In the genomic region with DNA sequence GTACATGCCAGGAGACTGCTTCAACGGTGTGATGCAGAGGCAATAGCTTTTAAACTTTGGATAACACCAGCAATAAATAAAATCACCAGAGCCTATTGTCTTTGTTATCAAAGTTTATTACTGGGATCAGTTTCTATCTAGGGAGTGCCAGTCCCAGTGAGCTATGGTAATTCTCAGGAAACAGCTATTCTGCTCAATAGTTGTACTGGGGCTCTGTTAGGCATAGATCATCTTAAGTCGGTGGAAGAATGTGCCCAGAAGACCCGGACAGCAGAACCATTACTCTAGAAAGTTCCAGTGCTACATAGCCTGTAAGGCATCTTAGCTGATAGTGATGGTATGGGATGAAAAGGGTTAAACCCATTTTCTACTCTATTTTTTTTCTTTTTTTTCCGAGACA, we compare ENCODE assay signal across 22 mouse cellular contexts. TPM values are rescaled to one million over a fixed set of nuclear protein-coding genes. Genes with fewer than 3 reads are reported as not detected.
DNase-seq lines count a peak whose midpoint lies in the region; ATAC-seq and TF ChIP-seq lines count a peak whose summit lies in the region.
"Had no signal": no experiment of that assay in that cellular context is flagged by ENCODE, and none has a peak within 500 bp of the region (broad histone marks: within the 10 kb centered on the region; RNA-seq: fewer than 3 reads in every experiment).

No protein-coding gene starts in this region.

- H3K36me3 ChIP-seq in intestine, embryonic 15.5 days, result peaks cover 26% of the 10 kb centered on the region
- peaks cover 79% of the 10 kb centered on the region for H3K36me3 ChIP-seq in intestine, postnatal 0 days (ENCODE audit: control insufficient read depth, insufficient read depth)
- peaks cover 43% of the 10 kb centered on the region for H3K36me3 ChIP-seq in midbrain, embryonic 11.5 days (ENCODE audit: control insufficient read depth, insufficient read depth, low read length)
- H3K36me3 ChIP-seq in midbrain, embryonic 10.5 days, result peaks cover 100% of the 10 kb centered on the region
- peaks cover 32% of the 10 kb centered on the region for H3K36me3 ChIP-seq in stomach, postnatal 0 days (ENCODE audit: control insufficient read depth, insufficient read depth, low read length)

- no peak for TF ChIP-seq CTCF in intestine, postnatal 0 days (IDR thresholded peaks at IDR 0.05; ENCODE audit: low read depth)
- TF ChIP-seq CTCF in stomach, postnatal 0 days (IDR thresholded peaks at IDR 0.05; ENCODE audit: low read depth), result no peak

- H3K27ac ChIP-seq in intestine, embryonic 15.5 days, result no peak overlapping the region
- no peak overlapping the region for H3K27ac ChIP-seq in intestine, postnatal 0 days (ENCODE audit: low read depth, low read length)
- no peak overlapping the region for H3K27ac ChIP-seq in midbrain, embryonic 11.5 days (ENCODE audit: low read depth, low read length)
- no peak overlapping the region for H3K27ac ChIP-seq in midbrain, embryonic 10.5 days (replicated peaks)
- H3K27ac ChIP-seq in stomach, postnatal 0 days (replicated peaks), result no peak overlapping the region
- H3K27ac ChIP-seq: embryonic facial prominence, embryonic 10.5 days; embryonic facial prominence, embryonic 12.5 days; forebrain, embryonic 13.5 days; forebrain, embryonic 15.5 days had no signal

- no peaks in the 10 kb centered on the region for H3K4me1 ChIP-seq in intestine, embryonic 15.5 days (replicated peaks)
- H3K4me1 ChIP-seq in intestine, postnatal 0 days (replicated peaks; ENCODE audit: control insufficient read depth, insufficient read depth, low read length), result no peaks in the 10 kb centered on the region
- no peaks in the 10 kb centered on the region for H3K4me1 ChIP-seq in midbrain, embryonic 11.5 days (ENCODE audit: control insufficient read depth, insufficient read depth, low read length)
- no peaks in the 10 kb centered on the region for H3K4me1 ChIP-seq in midbrain, embryonic 10.5 days
- no peaks in the 10 kb centered on the region for H3K4me1 ChIP-seq in stomach, postnatal 0 days (replicated peaks; ENCODE audit: control insufficient read depth, insufficient read depth)
- H3K4me1 ChIP-seq: embryonic facial prominence, embryonic 10.5 days; embryonic facial prominence, embryonic 12.5 days; forebrain, embryonic 13.5 days; forebrain, embryonic 15.5 days had no signal

- H3K4me3 ChIP-seq in intestine, embryonic 15.5 days (replicated peaks), result no peak overlapping the region
- no peak overlapping the region for H3K4me3 ChIP-seq in intestine, postnatal 0 days (ENCODE audit: low read depth, low read length)
- no peak overlapping the region for H3K4me3 ChIP-seq in midbrain, embryonic 11.5 days (ENCODE audit: low read depth, low read length)
- H3K4me3 ChIP-seq in midbrain, embryonic 10.5 days, result no peak overlapping the region
- H3K4me3 ChIP-seq in stomach, postnatal 0 days (ENCODE audit: low read depth, low read length), result no peak overlapping the region
- H3K4me3 ChIP-seq: embryonic facial prominence, embryonic 10.5 days; embryonic facial prominence, embryonic 12.5 days; forebrain, embryonic 13.5 days; forebrain, embryonic 15.5 days had no signal

- no peaks in the 10 kb centered on the region for H3K27me3 ChIP-seq in intestine, embryonic 15.5 days (replicated peaks)
- no peaks in the 10 kb centered on the region for H3K27me3 ChIP-seq in intestine, postnatal 0 days (replicated peaks; ENCODE audit: control insufficient read depth, insufficient read depth, low read length)
- no peaks in the 10 kb centered on the region for H3K27me3 ChIP-seq in midbrain, embryonic 11.5 days (ENCODE audit: control insufficient read depth, insufficient read depth, low read length)
- no peaks in the 10 kb centered on the region for H3K27me3 ChIP-seq in midbrain, embryonic 10.5 days (ENCODE audit: low read depth, poor library complexity, severe bottlenecking)
- H3K27me3 ChIP-seq in stomach, postnatal 0 days (ENCODE audit: control insufficient read depth, insufficient read depth, low read length), result no peaks in the 10 kb centered on the region
- H3K27me3 ChIP-seq: CH12.LX; embryonic facial prominence, embryonic 12.5 days; forebrain, embryonic 13.5 days; forebrain, embryonic 15.5 days; Patski had no signal

- ATAC-seq in intestine, embryonic 15.5 days, result peak; percentile 44
- ATAC-seq in intestine, postnatal 0 days, result no peak
- no peak for ATAC-seq in midbrain, embryonic 11.5 days (ENCODE audit: low FRiP score)
- no peak for ATAC-seq in stomach, postnatal 0 days (ENCODE audit: low FRiP score, low TSS enrichment)
- ATAC-seq: activated CD4-positive, CD25-positive, alpha-beta regulatory T cell, adult 4 months; CD4-positive, CD25-positive, alpha-beta regulatory T cell, adult 4 months; forebrain, embryonic 15.5 days; Patski had no signal

- H3K9me3 ChIP-seq in intestine, embryonic 15.5 days, result no peaks in the 10 kb centered on the region
- H3K9me3 ChIP-seq in intestine, postnatal 0 days (ENCODE audit: control insufficient read depth), result no peaks in the 10 kb centered on the region
- H3K9me3 ChIP-seq in midbrain, embryonic 11.5 days (ENCODE audit: control insufficient read depth, low read length), result no peaks in the 10 kb centered on the region
- H3K9me3 ChIP-seq in midbrain, embryonic 10.5 days (replicated peaks), result no peaks in the 10 kb centered on the region
- H3K9me3 ChIP-seq in stomach, postnatal 0 days (ENCODE audit: control insufficient read depth, low read length), result no peaks in the 10 kb centered on the region
- H3K9me3 ChIP-seq: embryonic facial prominence, embryonic 10.5 days; embryonic facial prominence, embryonic 12.5 days; forebrain, embryonic 13.5 days; forebrain, embryonic 15.5 days; G1E had no signal

- 36% methylated on average over 4 of the region's 4 CpGs for WGBS in intestine, embryonic 15.5 days
- 35% methylated on average over 4 of the region's 4 CpGs for WGBS in intestine, postnatal 0 days
- 82% methylated on average over 4 of the region's 4 CpGs for WGBS in midbrain, embryonic 11.5 days
- 88% methylated on average over 4 of the region's 4 CpGs for WGBS in midbrain, embryonic 10.5 days
- WGBS in stomach, postnatal 0 days, result 55% methylated on average over 4 of the region's 4 CpGs

- no peak for TF ChIP-seq EP300 in stomach, postnatal 0 days (optimal IDR thresholded peaks at IDR 0.05)

- H3K9ac ChIP-seq in intestine, embryonic 15.5 days, result no peak overlapping the region
- no peak overlapping the region for H3K9ac ChIP-seq in intestine, postnatal 0 days (ENCODE audit: low read depth, low read length)
- no peak overlapping the region for H3K9ac ChIP-seq in midbrain, embryonic 11.5 days (ENCODE audit: low read length)
- H3K9ac ChIP-seq in stomach, postnatal 0 days (ENCODE audit: low read length), result no peak overlapping the region
- H3K9ac ChIP-seq: embryonic facial prominence, embryonic 12.5 days; forebrain, embryonic 13.5 days; forebrain, embryonic 15.5 days had no signal

- DNase-seq in midbrain, embryonic 11.5 days (ENCODE audit: low spot score, missing footprints), result peak; percentile 56
- no peak for DNase-seq in midbrain, embryonic 10.5 days (ENCODE audit: low spot score)
- no peak for DNase-seq in stomach, postnatal 0 days (ENCODE audit: low spot score)
- DNase-seq: adrenal gland, adult 8-10 months; adrenal gland, postnatal 14 days; adrenal gland, postnatal 36 days; B cell, adult 2 months; cerebellum, adult 11-12 months; cerebellum, adult 2 months; cerebellum, adult 9-10 months; cerebellum, postnatal 25 days had no signal

- no peak overlapping the region for H3K4me2 ChIP-seq in intestine, embryonic 15.5 days (replicated peaks)
- no peak overlapping the region for H3K4me2 ChIP-seq in intestine, postnatal 0 days (replicated peaks; ENCODE audit: low read depth)
- no peak overlapping the region for H3K4me2 ChIP-seq in midbrain, embryonic 11.5 days
- no peak overlapping the region for H3K4me2 ChIP-seq in stomach, postnatal 0 days (replicated peaks; ENCODE audit: low read depth)
- H3K4me2 ChIP-seq: embryonic facial prominence, embryonic 12.5 days; forebrain, embryonic 13.5 days; forebrain, embryonic 15.5 days had no signal

RNA-seq across cellular contexts. Expression of a gene that starts 14.9 kb away (rescaled TPM):
- polyA plus RNA-seq in intestine, embryonic 15.5 days (2015; fragmentation: Nextera tagmentation; extraction: Ambion mirVana), result 9.0 and 10.4 TPM in 2 replicates
- polyA plus RNA-seq in intestine, postnatal 0 days (2015; fragmentation: Nextera tagmentation; extraction: Ambion mirVana), result 2.7 and 3.3 TPM in 2 replicates
- polyA plus RNA-seq in midbrain, embryonic 11.5 days (2014; fragmentation: Nextera tagmentation; extraction: Ambion mirVana), result 39.8 and 41.6 TPM in 2 replicates
- polyA plus RNA-seq in midbrain, embryonic 10.5 days (2016; fragmentation: Nextera tagmentation; extraction: Ambion mirVana), result 26.1 and 37.7 TPM in 2 replicates
- polyA plus RNA-seq in stomach, postnatal 0 days (2015; fragmentation: Nextera tagmentation; extraction: Ambion mirVana), result 4.0 and 4.1 TPM in 2 replicates
- polyA plus RNA-seq: G1E had no signal

RNA-seq across cellular contexts. Expression of a gene that starts 15.9 kb away (rescaled TPM):
- polyA plus RNA-seq in intestine, embryonic 15.5 days (2015; fragmentation: Nextera tagmentation; extraction: Ambion mirVana), result 41.5 and 41.7 TPM in 2 replicates
- polyA plus RNA-seq in intestine, postnatal 0 days (2015; fragmentation: Nextera tagmentation; extraction: Ambion mirVana), result 18.1 and 19.4 TPM in 2 replicates
- polyA plus RNA-seq in midbrain, embryonic 11.5 days (2014; fragmentation: Nextera tagmentation; extraction: Ambion mirVana), result 70.5 and 73.5 TPM in 2 replicates
- 70.2 and 70.3 TPM in 2 replicates for polyA plus RNA-seq in midbrain, embryonic 10.5 days (2016; fragmentation: Nextera tagmentation; extraction: Ambion mirVana)
- polyA plus RNA-seq in stomach, postnatal 0 days (2015; fragmentation: Nextera tagmentation; extraction: Ambion mirVana), result 18.6 and 18.8 TPM in 2 replicates
